Mouse (Mus musculus): ENCODE data around the gene Rac3.

- TF ChIP-seq EP300 (IDR thresholded peaks at IDR 0.05; ENCODE audit: insufficient read depth, low read depth, low read length): peak; percentile 94
- no peak for TF ChIP-seq POLR2A (IDR thresholded peaks at IDR 0.05; ENCODE audit: insufficient read depth, low read depth, low read length)
Observed at GRCm38 (mm10) chr11:120720450-120720849, 820 bp upstream of the Rac3 start.
